ENCODE assay signal across 20 mouse cellular contexts in genomic region chr3:122438143-122438825, GRCm38 (mm10).
DNase-seq lines count a peak whose midpoint lies in the region; ATAC-seq and TF ChIP-seq lines count a peak whose summit lies in the region.
"Had no signal": no experiment of that assay in that cellular context is flagged by ENCODE, and none has a peak within 500 bp of the region (broad histone marks: within the 10 kb centered on the region; RNA-seq: fewer than 3 reads in every experiment).

No protein-coding gene starts in this region.

- H3K27ac ChIP-seq in lung, postnatal 0 days (ENCODE audit: low read length) = no peak overlapping the region
- 0 out of 2 replicates have a peak overlapping the region, but pooled peaks have one; percentile 25 for H3K27ac ChIP-seq in midbrain, embryonic 12.5 days (replicated peaks)
- H3K27ac ChIP-seq in midbrain, postnatal 0 days (ENCODE audit: low read depth, low read length) = no peak overlapping the region
- H3K27ac ChIP-seq: embryonic facial prominence, embryonic 10.5 days; forebrain, embryonic 13.5 days; hindbrain, embryonic 15.5 days had no signal

- TF ChIP-seq CTCF in lung, postnatal 0 days (IDR thresholded peaks at IDR 0.05) = no peak
- no peak for TF ChIP-seq CTCF in midbrain, postnatal 0 days (IDR thresholded peaks at IDR 0.05)

- no peak for DNase-seq in lung, postnatal 0 days (ENCODE audit: low spot score)
- no peak for DNase-seq in lung, postnatal 36 days
- no peak for DNase-seq in midbrain, postnatal 0 days (ENCODE audit: low spot score)
- DNase-seq in NIH3T3 (ENCODE audit: low read depth) = peak; percentile 23
- DNase-seq in left cerebral cortex, postnatal 14 days (ENCODE audit: low spot score in 2 of 2) = no peak
- no peak for DNase-seq in spleen, postnatal 4 days (ENCODE audit: low spot score in 2 of 2)
- DNase-seq in urinary bladder, adult 2 months (ENCODE audit: low spot score) = no peak
- DNase-seq: adrenal gland, adult 2 months; adrenal gland, postnatal 25 days; cerebellum, adult 18-20 months; cerebellum, postnatal 10 days; forebrain, postnatal 0 days; gastrocnemius, postnatal 14 days had no signal

- no peaks in the 10 kb centered on the region for H3K36me3 ChIP-seq in lung, postnatal 0 days (ENCODE audit: insufficient read depth, low read length)
- no peaks in the 10 kb centered on the region for H3K36me3 ChIP-seq in midbrain, embryonic 12.5 days
- no peaks in the 10 kb centered on the region for H3K36me3 ChIP-seq in midbrain, postnatal 0 days (ENCODE audit: insufficient read depth, low read length)
- H3K36me3 ChIP-seq: embryonic facial prominence, embryonic 10.5 days; G1E; heart, embryonic 12.5 days; hindbrain, embryonic 15.5 days had no signal

- peak; percentile 54 for TF ChIP-seq EP300 in lung, postnatal 0 days (IDR thresholded peaks at IDR 0.05)

- intact Hi-C loops in left cerebral cortex, postnatal 14 days (cut with DNase I) = no loop called here

- no peaks in the 10 kb centered on the region for H3K4me1 ChIP-seq in lung, postnatal 0 days (ENCODE audit: insufficient read depth, low read depth, low read length)
- H3K4me1 ChIP-seq in midbrain, embryonic 12.5 days = peaks cover 25% of the 10 kb centered on the region
- H3K4me1 ChIP-seq in midbrain, postnatal 0 days (ENCODE audit: insufficient read depth, low read length) = no peaks in the 10 kb centered on the region
- H3K4me1 ChIP-seq: hindbrain, embryonic 15.5 days had no signal

- ATAC-seq in lung, postnatal 0 days = peak; percentile 28; the same call in 1 of the 2 replicates
- peak; percentile 52; the same call in 1 of the 2 replicates for ATAC-seq in midbrain, embryonic 12.5 days (ENCODE audit: low FRiP score, low read depth)
- no peak for ATAC-seq in midbrain, postnatal 0 days (ENCODE audit: low FRiP score)
- ATAC-seq: CD4-positive, CD25-positive, alpha-beta regulatory T cell, adult 4 months; forebrain, embryonic 13.5 days; forebrain, postnatal 0 days had no signal

- H3K27me3 ChIP-seq in lung, postnatal 0 days (replicated peaks; ENCODE audit: insufficient read depth, low read length) = no peaks in the 10 kb centered on the region
- H3K27me3 ChIP-seq in midbrain, embryonic 12.5 days = no peaks in the 10 kb centered on the region
- no peaks in the 10 kb centered on the region for H3K27me3 ChIP-seq in midbrain, postnatal 0 days (ENCODE audit: insufficient read depth, low read length)
- H3K27me3 ChIP-seq: forebrain, embryonic 13.5 days; hindbrain, embryonic 15.5 days had no signal

- no peak overlapping the region for H3K4me2 ChIP-seq in lung, postnatal 0 days (replicated peaks; ENCODE audit: low read depth, low read length)
- no peak overlapping the region for H3K4me2 ChIP-seq in midbrain, embryonic 12.5 days (replicated peaks)
- H3K4me2 ChIP-seq in midbrain, postnatal 0 days (ENCODE audit: low read depth, low read length, poor library complexity, severe bottlenecking) = no peak overlapping the region
- H3K4me2 ChIP-seq: forebrain, embryonic 13.5 days; heart, embryonic 12.5 days; hindbrain, embryonic 15.5 days had no signal

- H3K9ac ChIP-seq in lung, postnatal 0 days (replicated peaks; ENCODE audit: low read depth) = no peak overlapping the region
- H3K9ac ChIP-seq in midbrain, embryonic 12.5 days (replicated peaks) = no peak overlapping the region
- H3K9ac ChIP-seq in midbrain, postnatal 0 days (replicated peaks; ENCODE audit: low read length, poor library complexity, severe bottlenecking) = no peak overlapping the region
- H3K9ac ChIP-seq: forebrain, embryonic 13.5 days; forebrain, postnatal 0 days; heart, embryonic 12.5 days; hindbrain, embryonic 15.5 days had no signal

- no peaks in the 10 kb centered on the region for H3K9me3 ChIP-seq in lung, postnatal 0 days (ENCODE audit: low read length)
- H3K9me3 ChIP-seq in midbrain, embryonic 12.5 days = no peaks in the 10 kb centered on the region
- H3K9me3 ChIP-seq in midbrain, postnatal 0 days (ENCODE audit: low read length) = no peaks in the 10 kb centered on the region
- H3K9me3 ChIP-seq: embryonic facial prominence, embryonic 10.5 days; forebrain, embryonic 13.5 days; G1E; heart, embryonic 12.5 days; hindbrain, embryonic 15.5 days had no signal

- no peak overlapping the region for H3K4me3 ChIP-seq in lung, postnatal 0 days (ENCODE audit: low read depth, low read length)
- no peak overlapping the region for H3K4me3 ChIP-seq in midbrain, embryonic 12.5 days
- no peak overlapping the region for H3K4me3 ChIP-seq in midbrain, postnatal 0 days (ENCODE audit: low read depth, low read length)
- H3K4me3 ChIP-seq: embryonic facial prominence, embryonic 10.5 days; forebrain, embryonic 13.5 days; heart, embryonic 12.5 days; hindbrain, embryonic 15.5 days had no signal

- 59% methylated on average over 7 of the region's 7 CpGs for WGBS in lung, postnatal 0 days
- WGBS in midbrain, embryonic 12.5 days = 53% methylated on average over 7 of the region's 7 CpGs
- 38% methylated on average over 7 of the region's 7 CpGs for WGBS in midbrain, postnatal 0 days
